ENCODE assay signal across 8 mouse cellular contexts in the genomic region with DNA sequence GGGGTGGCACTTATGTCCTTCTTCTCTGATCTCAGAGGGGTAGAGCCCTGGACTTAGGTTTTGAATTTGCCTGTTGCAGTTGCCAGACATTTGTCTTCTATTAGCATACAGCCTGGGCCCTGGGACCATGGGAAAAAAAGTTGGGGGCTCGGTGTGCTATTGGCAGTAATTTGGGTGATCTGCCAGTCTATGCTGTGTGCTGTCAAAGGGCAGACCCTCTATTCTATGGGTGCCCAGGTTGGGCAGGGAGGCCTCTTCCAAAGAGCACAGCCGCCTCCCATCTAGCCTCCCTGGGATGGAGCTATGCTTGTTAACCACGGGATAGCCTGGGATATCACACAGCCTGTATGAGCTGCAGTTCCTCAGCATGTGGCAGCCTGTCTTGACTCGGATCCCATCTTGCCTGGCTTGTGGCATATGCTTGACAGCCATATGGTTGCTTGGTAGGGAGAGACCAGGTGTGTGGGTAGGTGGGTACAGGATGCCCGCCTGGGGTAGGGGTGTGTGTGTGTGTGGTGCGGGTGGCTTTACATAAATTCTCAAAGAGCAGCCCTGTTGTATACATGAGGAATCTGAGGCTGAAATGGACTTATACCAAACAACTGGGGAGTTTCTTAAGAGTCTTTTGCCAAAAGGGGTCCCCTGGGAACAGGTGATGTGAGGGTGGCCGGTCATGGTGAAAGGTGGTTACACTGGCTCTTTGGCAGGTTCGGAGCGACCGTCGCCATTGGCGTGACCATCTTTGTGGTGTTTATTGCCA. TPM values are rescaled to one million over a fixed set of nuclear protein-coding genes. Genes with fewer than 3 reads are reported as not detected.
A peak's percentile ranks its signal among the peaks of the same experiment; 100 is the strongest.
DNase-seq lines count a peak whose midpoint lies in the region; ATAC-seq and TF ChIP-seq lines count a peak whose summit lies in the region.

No protein-coding gene starts in this region.

- TF ChIP-seq CTCF in bone marrow, adult 2 months (IDR thresholded peaks at IDR 0.05; ENCODE audit: control insufficient read depth, insufficient read depth, low read length), result no peak

- no peak for ATAC-seq in kidney, embryonic 14.5 days (ENCODE audit: low FRiP score, low TSS enrichment)
- ATAC-seq in heart, embryonic 16.5 days (replicated peaks; ENCODE audit: extremely low read depth, insufficient read depth, low FRiP score), result no peak
- ATAC-seq in activated CD4-positive, CD25-positive, alpha-beta regulatory T cell, adult 4 months, result no peak

- peak overlapping the region; percentile 26 for H3K4me3 ChIP-seq in kidney, embryonic 14.5 days (ENCODE audit: low read length)
- peak overlapping the region; percentile 56 for H3K4me3 ChIP-seq in bone marrow, adult 2 months (replicated peaks; ENCODE audit: control insufficient read depth, low read depth, low read length)
- H3K4me3 ChIP-seq in heart, embryonic 16.5 days (ENCODE audit: low read length), result peak overlapping the region; percentile 37
- H3K4me3 ChIP-seq in midbrain, embryonic 10.5 days, result peak overlapping the region; percentile 37

- H3K27ac ChIP-seq in kidney, embryonic 14.5 days (ENCODE audit: low read depth, low read length), result peak overlapping the region; percentile 61
- H3K27ac ChIP-seq in bone marrow, adult 2 months (ENCODE audit: control insufficient read depth, insufficient read depth, low read depth, low read length, poor library complexity), result peak overlapping the region; percentile 54
- peak overlapping the region; percentile 15 for H3K27ac ChIP-seq in heart, embryonic 16.5 days (ENCODE audit: low read length)
- peak overlapping the region; percentile 71 for H3K27ac ChIP-seq in midbrain, embryonic 10.5 days (replicated peaks)

- peaks cover 16% of the 10 kb centered on the region; the same call in 1 of the 2 replicates for H3K4me1 ChIP-seq in kidney, embryonic 14.5 days (ENCODE audit: control insufficient read depth, insufficient read depth, low read length)
- peaks cover 11% of the 10 kb centered on the region for H3K4me1 ChIP-seq in bone marrow, adult 2 months (ENCODE audit: control insufficient read depth, insufficient read depth, low read length)
- H3K4me1 ChIP-seq in heart, embryonic 16.5 days (ENCODE audit: control insufficient read depth, insufficient read depth, low read length), result peaks cover 23% of the 10 kb centered on the region
- peaks cover 32% of the 10 kb centered on the region for H3K4me1 ChIP-seq in midbrain, embryonic 10.5 days

- no peak for TF ChIP-seq POLR2A in bone marrow, adult 2 months (IDR thresholded peaks at IDR 0.05; ENCODE audit: borderline replicate concordance, control insufficient read depth, low read depth, low read length)

- H3K9ac ChIP-seq in kidney, embryonic 14.5 days (ENCODE audit: low read depth, low read length), result peak overlapping the region; percentile 45; the same call in 1 of the 2 replicates
- peak overlapping the region; percentile 60 for H3K9ac ChIP-seq in heart, embryonic 16.5 days (ENCODE audit: low read length)

- DNase-seq in kidney, adult 11 months, result no peak
- no peak for DNase-seq in midbrain, embryonic 10.5 days (ENCODE audit: low spot score)
- no peak for DNase-seq in adrenal gland, postnatal 10 days
- DNase-seq in spleen, adult 12 weeks (ENCODE audit: low spot score), result no peak

- H3K27me3 ChIP-seq in kidney, embryonic 14.5 days (ENCODE audit: control insufficient read depth, insufficient read depth, low read length), result no peaks in the 10 kb centered on the region
- H3K27me3 ChIP-seq in heart, embryonic 16.5 days (ENCODE audit: control insufficient read depth, insufficient read depth, low read length), result no peaks in the 10 kb centered on the region
- H3K27me3 ChIP-seq in midbrain, embryonic 10.5 days (ENCODE audit: low read depth, poor library complexity, severe bottlenecking), result no peaks in the 10 kb centered on the region

- no peaks in the 10 kb centered on the region for H3K9me3 ChIP-seq in kidney, embryonic 14.5 days (ENCODE audit: control insufficient read depth, low read length)
- no peaks in the 10 kb centered on the region for H3K9me3 ChIP-seq in heart, embryonic 16.5 days (replicated peaks; ENCODE audit: control insufficient read depth, low read length)
- H3K9me3 ChIP-seq in midbrain, embryonic 10.5 days (replicated peaks), result no peaks in the 10 kb centered on the region

- 95% methylated on average over 12 of the region's 12 CpGs for WGBS in kidney, embryonic 14.5 days
- WGBS in bone marrow, adult 2 months, result 81% methylated on average over 12 of the region's 12 CpGs
- WGBS in heart, embryonic 16.5 days, result 89% methylated on average over 12 of the region's 12 CpGs
- WGBS in midbrain, embryonic 10.5 days, result 93% methylated on average over 12 of the region's 12 CpGs

- peaks cover 33% of the 10 kb centered on the region for H3K36me3 ChIP-seq in kidney, embryonic 14.5 days (ENCODE audit: control insufficient read depth, insufficient read depth, low read length)
- H3K36me3 ChIP-seq in heart, embryonic 16.5 days (ENCODE audit: control insufficient read depth, insufficient read depth), result peaks cover 23% of the 10 kb centered on the region
- peaks cover 46% of the 10 kb centered on the region for H3K36me3 ChIP-seq in midbrain, embryonic 10.5 days

- H3K4me2 ChIP-seq in kidney, embryonic 14.5 days (replicated peaks; ENCODE audit: low read depth, low read length), result peak overlapping the region; percentile 49
- H3K4me2 ChIP-seq in heart, embryonic 16.5 days (ENCODE audit: low read depth, low read length), result peak overlapping the region; percentile 47

RNA-seq across cellular contexts. Expression of gene Trex1, which starts 4.1 kb away (rescaled TPM):
- polyA plus RNA-seq in kidney, embryonic 14.5 days (2014; fragmentation: Nextera tagmentation; extraction: Ambion mirVana), result 12.6 and 13.3 TPM in 2 replicates
- polyA plus RNA-seq in bone marrow, adult 2 months (2011; ENCODE audit: insufficient read depth, insufficient read length, low replicate concordance, missing spikeins), result 10.1 and 19.5 TPM in 2 replicates
- polyA plus RNA-seq in heart, embryonic 16.5 days (2015; fragmentation: Nextera tagmentation; extraction: Ambion mirVana), result 12.5 and 14.5 TPM in 2 replicates
- polyA plus RNA-seq in midbrain, embryonic 10.5 days (2016; fragmentation: Nextera tagmentation; extraction: Ambion mirVana), result 7.5 and 10.1 TPM in 2 replicates
- 10 to 100 TPM; 14.0 to 15.9 TPM for total RNA-seq in adrenal gland, postnatal 10 days (2021)
- 10 to 100 TPM; 36.6 to 42.8 TPM for polyA plus RNA-seq in activated CD4-positive, CD25-positive, alpha-beta regulatory T cell, adult 4 months (2017; shearing (Covaris generic))

RNA-seq across cellular contexts. Expression of gene Shisa5, which starts 17.1 kb away (rescaled TPM):
- polyA plus RNA-seq in kidney, embryonic 14.5 days (2014; fragmentation: Nextera tagmentation; extraction: Ambion mirVana), result 58.0 and 65.7 TPM in 2 replicates
- 69.2 and 133 TPM in 2 replicates for polyA plus RNA-seq in bone marrow, adult 2 months (2011; ENCODE audit: insufficient read depth, insufficient read length, low replicate concordance, missing spikeins)
- 75.4 and 84.5 TPM in 2 replicates for polyA plus RNA-seq in heart, embryonic 16.5 days (2015; fragmentation: Nextera tagmentation; extraction: Ambion mirVana)
- 32.9 and 37.2 TPM in 2 replicates for polyA plus RNA-seq in midbrain, embryonic 10.5 days (2016; fragmentation: Nextera tagmentation; extraction: Ambion mirVana)
- 100 to 1,000 TPM; 107 to 113 TPM for total RNA-seq in adrenal gland, postnatal 10 days (2021)
- polyA plus RNA-seq in activated CD4-positive, CD25-positive, alpha-beta regulatory T cell, adult 4 months (2017; shearing (Covaris generic)), result 1,000 to 10,000 TPM; 2,345 to 2,363 TPM

RNA-seq across cellular contexts. Expression of gene Atrip, which starts 18.5 kb away (rescaled TPM):
- polyA plus RNA-seq in kidney, embryonic 14.5 days (2014; fragmentation: Nextera tagmentation; extraction: Ambion mirVana), result 20.5 and 30.7 TPM in 2 replicates
- 5.8 and 10.2 TPM in 2 replicates for polyA plus RNA-seq in bone marrow, adult 2 months (2011; ENCODE audit: insufficient read depth, insufficient read length, low replicate concordance, missing spikeins)
- polyA plus RNA-seq in heart, embryonic 16.5 days (2015; fragmentation: Nextera tagmentation; extraction: Ambion mirVana), result 15.6 and 17.3 TPM in 2 replicates
- 32.1 and 33.4 TPM in 2 replicates for polyA plus RNA-seq in midbrain, embryonic 10.5 days (2016; fragmentation: Nextera tagmentation; extraction: Ambion mirVana)
- 10 to 100 TPM; 13.8 to 14.2 TPM for total RNA-seq in adrenal gland, postnatal 10 days (2021)
- 10 to 100 TPM; 15.3 to 16.3 TPM for polyA plus RNA-seq in activated CD4-positive, CD25-positive, alpha-beta regulatory T cell, adult 4 months (2017; shearing (Covaris generic))

RNA-seq across cellular contexts. Expression of gene Ccdc51, which starts 26.8 kb away (rescaled TPM):
- polyA plus RNA-seq in kidney, embryonic 14.5 days (2014; fragmentation: Nextera tagmentation; extraction: Ambion mirVana), result 13.5 and 14.7 TPM in 2 replicates
- 3.4 and 6.0 TPM in 2 replicates for polyA plus RNA-seq in bone marrow, adult 2 months (2011; ENCODE audit: insufficient read depth, insufficient read length, low replicate concordance, missing spikeins)
- polyA plus RNA-seq in heart, embryonic 16.5 days (2015; fragmentation: Nextera tagmentation; extraction: Ambion mirVana), result 14.7 and 15.9 TPM in 2 replicates
- 14.5 and 14.9 TPM in 2 replicates for polyA plus RNA-seq in midbrain, embryonic 10.5 days (2016; fragmentation: Nextera tagmentation; extraction: Ambion mirVana)
- total RNA-seq in adrenal gland, postnatal 10 days (2021), result 10 to 100 TPM; 15.7 to 19.4 TPM
- 10 to 100 TPM; 10.9 to 12.4 TPM for polyA plus RNA-seq in activated CD4-positive, CD25-positive, alpha-beta regulatory T cell, adult 4 months (2017; shearing (Covaris generic))

RNA-seq across cellular contexts. Expression of gene Tma7, which starts 26.9 kb away (rescaled TPM):
- polyA plus RNA-seq in kidney, embryonic 14.5 days (2014; fragmentation: Nextera tagmentation; extraction: Ambion mirVana), result 687 and 868 TPM in 2 replicates
- polyA plus RNA-seq in bone marrow, adult 2 months (2011; ENCODE audit: insufficient read depth, insufficient read length, low replicate concordance, missing spikeins), result 206 and 254 TPM in 2 replicates
- polyA plus RNA-seq in heart, embryonic 16.5 days (2015; fragmentation: Nextera tagmentation; extraction: Ambion mirVana), result 414 and 431 TPM in 2 replicates
- polyA plus RNA-seq in midbrain, embryonic 10.5 days (2016; fragmentation: Nextera tagmentation; extraction: Ambion mirVana), result 733 and 761 TPM in 2 replicates
- total RNA-seq in adrenal gland, postnatal 10 days (2021), result 100 to 1,000 TPM; 336 to 351 TPM
- 100 to 1,000 TPM; 726 to 879 TPM for polyA plus RNA-seq in activated CD4-positive, CD25-positive, alpha-beta regulatory T cell, adult 4 months (2017; shearing (Covaris generic))

Comparison
In these comparisons a context has a peak if more than half of its experiments do, and no peak if none do; other contexts are left out.
1. H3K27ac ChIP-seq: peak in every context shown above with its lines; median percentile 71 in midbrain, embryonic 10.5 days; 61 in kidney, embryonic 14.5 days; 54 in bone marrow, adult 2 months; 15 in heart, embryonic 16.5 days.
2. RNA of gene Shisa5, which starts 17.1 kb away (polyA plus RNA-seq): 2,345 to 2,363 TPM in activated CD4-positive, CD25-positive, alpha-beta regulatory T cell, adult 4 months; 69.2 to 133 TPM in bone marrow, adult 2 months, 75.4 to 84.5 TPM in heart, embryonic 16.5 days, 58.0 to 65.7 TPM in kidney, embryonic 14.5 days and 32.9 to 37.2 TPM in midbrain, embryonic 10.5 days; every median in the first group is over 10 times any median in the second.
3. Peak in every context shown above with its lines, with median percentiles within 50 percentile points of each other: H3K4me3 ChIP-seq.